Mouse (Mus musculus) thymus, adult 2 months (tissue): ENCODE results near the gene Caap1.

Source experiments
- CTCF ChIP-seq: fragments of 200-500 bp; IDR thresholded peaks from 2 replicates; pipeline ENCODE4 v1.5.1; 2012; ENCODE audit warnings: mild to moderate bottlenecking, control low read depth, low read length, moderate library complexity, borderline replicate concordance; ENCODE audit not compliant: control insufficient read depth, poor library complexity, insufficient read depth; ENCODE audit errors: extremely low read depth
- POLR2A ChIP-seq: fragments of 200-500 bp; IDR thresholded peaks from 2 replicates; pipeline ENCODE4 v1.6.1; 2012; ENCODE audit warnings: mild to moderate bottlenecking, low read length, control low read depth, moderate library complexity; ENCODE audit not compliant: control insufficient read depth, poor library complexity, insufficient read depth; ENCODE audit errors: extremely low read depth

DNA sequence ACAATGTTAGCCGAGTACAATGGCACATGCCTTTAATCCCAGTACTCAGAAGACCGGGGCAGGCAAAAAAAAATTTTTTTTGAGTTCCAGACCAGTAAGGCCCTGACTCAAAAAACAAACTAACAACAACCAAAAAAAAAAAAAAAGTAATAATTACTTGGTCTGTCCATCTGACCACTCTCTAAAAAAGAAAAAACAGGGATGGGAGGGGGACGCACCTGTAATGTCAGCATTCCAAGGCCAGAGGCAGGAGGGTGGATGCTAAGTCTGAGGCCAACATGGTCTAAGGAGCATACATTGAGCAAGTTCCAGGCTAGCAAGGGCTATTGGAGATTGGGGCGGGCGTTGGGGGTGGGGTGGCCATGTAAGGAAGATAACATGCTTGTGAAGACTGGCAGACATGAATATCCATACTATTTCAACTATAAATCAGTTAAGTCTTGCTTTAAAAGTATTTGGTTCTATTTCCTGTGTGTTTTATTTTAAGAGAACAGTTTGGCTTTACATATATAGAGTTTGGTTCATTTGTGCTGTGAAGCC lies 1.6 kb downstream of the Caap1 start:
- TF ChIP-seq CTCF: no peak
- no peak for TF ChIP-seq POLR2A
